Mouse (Mus musculus) cerebellum, adult 9-11 months (tissue): ENCODE measurements at regions not wholly inside any gene's neighbourhood (a gene's known extent, or its start where the extent isn't known, plus 50 kb on each side); places are given as distances from the start of the nearest gene placed in this dataset.
A peak's percentile ranks its signal among the peaks of the same experiment; 100 is the strongest.

Experiments used
- DNase-seq: peaks from one replicate; pipeline ENCODE4 v3.0.0; 2022

DNA sequence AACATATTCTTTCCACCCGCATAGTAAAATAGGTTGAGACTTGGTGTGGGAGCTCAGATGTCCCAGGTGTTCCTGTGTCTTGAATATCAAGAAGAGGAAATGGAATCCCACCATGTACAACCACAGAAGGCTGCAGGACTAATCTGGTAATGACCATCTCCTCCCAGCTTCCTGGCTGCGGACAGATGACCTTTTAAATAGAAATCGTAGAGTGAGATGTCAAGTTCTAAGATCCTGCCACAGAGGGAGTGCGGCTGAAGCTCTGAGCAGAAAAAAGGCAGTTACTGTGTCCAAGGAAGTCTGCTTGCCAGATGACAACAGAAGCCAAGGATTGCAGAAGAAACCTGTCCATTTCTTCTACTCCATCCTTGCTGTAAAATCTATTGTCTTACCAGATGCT lies 629.0 kb upstream of the Tmem132c start:
- DNase-seq, result no peak

DNA sequence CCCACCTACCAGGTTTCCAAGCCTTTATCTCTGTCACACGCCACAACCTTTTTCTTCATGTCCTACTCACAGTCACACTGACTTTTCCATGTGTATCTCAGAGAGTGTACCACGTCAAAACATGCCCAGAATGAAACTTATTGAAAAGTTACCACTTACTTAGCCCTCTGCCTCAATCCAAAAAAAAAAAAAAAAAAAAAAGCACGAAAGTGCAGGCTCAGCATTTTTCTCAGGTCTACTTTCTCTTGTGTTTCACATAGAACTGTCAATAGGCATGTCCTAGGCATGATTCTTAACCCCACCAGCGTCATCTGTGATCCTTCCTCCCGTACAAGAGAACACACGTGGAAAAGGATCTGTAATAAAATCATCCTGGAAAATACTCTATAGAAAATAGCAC lies 619.1 kb upstream of the Tmem132c start:
- DNase-seq, result no peak

DNA sequence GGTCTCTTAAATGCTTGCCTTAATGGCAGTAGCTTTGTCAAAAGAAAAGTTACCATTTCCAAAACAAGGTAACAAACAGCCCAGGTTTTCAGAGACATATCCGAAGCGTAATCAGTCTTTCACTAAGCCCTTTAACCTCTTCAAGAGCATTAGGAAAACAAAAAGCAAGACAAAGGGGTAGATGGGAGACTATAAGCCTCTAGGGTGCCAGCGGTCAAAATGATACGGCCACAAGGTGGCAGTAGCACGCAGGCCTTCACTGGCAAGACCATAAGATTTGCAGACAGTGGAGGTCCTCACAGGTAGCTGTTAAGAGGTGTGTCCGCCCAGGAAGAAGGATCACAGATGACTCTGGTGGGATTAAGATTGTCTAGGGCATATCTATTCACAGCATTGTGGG lies 618.4 kb upstream of the Tmem132c start:
- DNase-seq, result no peak

DNA sequence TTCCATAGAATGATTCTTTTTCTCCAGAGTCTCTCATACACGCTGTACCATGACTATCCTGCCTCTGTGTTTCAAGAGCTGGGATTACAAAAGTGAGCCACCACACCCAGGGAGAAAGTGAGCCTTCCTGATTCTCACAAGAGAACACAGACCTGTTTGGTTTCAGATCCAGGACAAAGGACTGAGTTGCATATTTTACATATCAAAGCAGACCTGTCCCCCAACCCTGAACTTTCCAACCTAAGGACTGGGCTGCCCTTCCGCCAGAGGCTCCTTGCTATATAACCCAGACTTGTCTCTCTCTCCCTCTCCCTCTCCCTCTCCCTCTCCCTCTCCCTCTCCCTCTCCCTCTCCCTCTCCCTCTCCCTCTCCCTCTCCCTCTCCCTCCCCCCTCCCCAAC lies 611.8 kb upstream of the Tmem132c start:
- no peak for DNase-seq

DNA sequence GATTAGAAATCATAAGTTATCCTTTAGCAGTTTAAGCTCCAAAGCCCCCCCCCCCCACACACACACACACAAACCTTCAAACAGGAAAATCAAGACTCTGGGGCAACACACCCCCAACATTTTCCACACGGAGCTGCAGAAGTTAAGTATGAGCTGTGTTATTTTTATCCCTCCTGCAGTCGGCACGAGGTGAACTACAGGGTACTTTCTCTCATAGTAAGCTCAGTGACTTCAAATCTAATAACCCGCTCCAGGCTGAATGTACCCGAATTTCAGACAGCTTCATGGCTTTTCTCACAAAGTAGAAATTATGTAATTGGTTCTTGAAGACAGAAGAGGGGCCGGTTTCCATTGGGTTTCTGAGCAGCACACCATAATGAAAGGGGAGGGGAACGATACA lies 591.2 kb upstream of the Tmem132c start:
- no peak for DNase-seq

DNA sequence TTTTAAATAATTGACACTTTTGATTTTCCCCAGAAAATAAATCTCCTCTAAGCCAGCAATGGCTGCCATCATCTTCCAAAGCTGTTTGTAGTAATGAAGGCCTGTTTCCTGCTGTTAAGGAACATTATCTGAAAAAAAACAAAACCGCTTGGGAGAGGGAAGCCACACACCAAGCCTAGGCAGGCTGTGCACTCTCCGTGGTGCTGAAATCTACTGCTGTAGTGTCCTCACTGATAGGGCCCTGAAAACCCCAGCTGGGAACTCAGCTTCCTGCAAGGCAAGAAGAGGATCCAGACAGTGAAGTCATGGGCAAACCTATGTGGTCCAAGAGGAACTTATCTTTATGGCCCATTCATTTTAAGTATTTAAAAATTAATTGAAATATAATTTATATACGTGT lies 590.2 kb upstream of the Tmem132c start:
- DNase-seq, result no peak

DNA sequence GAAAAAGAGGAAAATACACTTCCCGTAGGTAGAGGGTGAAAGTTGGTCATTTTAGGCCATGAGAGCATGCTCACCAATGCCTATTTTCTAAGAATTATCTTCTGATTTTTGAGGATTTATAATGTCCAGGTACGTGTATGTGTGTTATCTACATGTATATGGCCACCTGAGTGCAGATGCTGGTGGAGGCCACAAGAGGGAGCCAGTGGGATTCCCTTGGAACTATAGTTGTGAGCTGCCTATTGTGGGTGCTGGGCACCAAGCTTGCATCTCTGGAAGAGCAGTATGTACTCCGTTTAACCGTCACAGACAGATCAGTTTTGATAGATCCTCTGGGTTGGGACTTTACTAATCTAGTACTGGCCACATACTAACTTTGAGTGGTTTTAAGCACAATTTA lies 579.0 kb upstream of the Tmem132c start:
- no peak for DNase-seq

DNA sequence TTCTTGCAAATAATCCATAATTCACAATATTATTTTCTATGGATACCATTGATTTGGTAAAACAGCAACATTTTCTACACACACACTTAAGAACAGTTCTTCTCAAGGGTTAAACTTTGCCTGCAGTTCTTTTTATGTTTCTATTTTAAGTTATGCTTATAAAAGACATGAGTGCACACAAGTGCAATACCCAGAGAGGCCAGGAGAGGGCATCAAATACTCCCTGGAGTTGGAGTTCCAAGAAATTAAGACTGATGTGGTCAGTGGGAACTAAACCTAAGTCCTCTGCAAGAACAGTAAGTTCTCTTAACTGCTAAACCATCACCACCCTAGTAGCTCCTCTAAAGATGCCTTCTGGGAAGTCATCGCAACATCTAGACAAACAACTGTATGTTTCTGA lies 570.5 kb upstream of the Tmem132c start:
- DNase-seq, result peak; percentile 1

DNA sequence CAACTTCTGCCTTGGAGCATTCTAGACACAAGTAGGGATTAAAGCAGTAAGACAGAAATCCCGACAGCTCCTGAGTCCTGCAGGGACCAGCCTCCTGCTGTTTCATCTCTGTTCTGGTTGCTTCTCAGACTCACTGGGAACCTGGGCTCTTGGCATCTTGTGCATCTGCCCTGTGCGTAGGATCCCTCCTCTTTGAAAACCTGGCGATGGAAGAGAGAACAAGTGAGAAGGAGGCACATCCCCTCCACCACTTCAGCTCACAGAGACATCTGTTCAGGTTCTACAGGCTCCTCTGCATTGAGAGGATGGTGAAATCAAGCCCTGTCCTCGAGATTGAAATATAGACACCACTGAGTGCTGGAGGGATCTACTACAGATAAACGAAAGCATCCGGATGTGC lies 561.3 kb upstream of the Tmem132c start:
- no peak for DNase-seq

DNA sequence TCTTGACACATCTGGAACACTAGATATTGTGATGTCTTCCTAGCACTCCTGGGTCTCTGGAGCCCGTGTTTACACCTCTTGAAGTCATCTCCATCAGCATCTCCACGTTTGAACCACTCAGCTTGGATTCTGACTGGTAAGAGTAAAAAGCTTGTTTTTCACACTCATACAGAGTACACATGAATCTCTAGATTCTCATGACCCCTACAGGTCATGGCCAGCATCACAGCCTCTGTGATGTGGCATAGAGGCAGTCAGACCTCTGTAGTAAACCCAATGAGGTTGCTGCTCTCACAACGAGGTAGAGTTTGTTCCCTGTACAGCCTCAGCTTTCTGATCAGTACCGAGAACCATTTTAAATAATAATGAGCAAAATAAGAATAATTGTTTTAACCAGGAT lies 542.3 kb upstream of the Tmem132c start:
- no peak for DNase-seq

DNA sequence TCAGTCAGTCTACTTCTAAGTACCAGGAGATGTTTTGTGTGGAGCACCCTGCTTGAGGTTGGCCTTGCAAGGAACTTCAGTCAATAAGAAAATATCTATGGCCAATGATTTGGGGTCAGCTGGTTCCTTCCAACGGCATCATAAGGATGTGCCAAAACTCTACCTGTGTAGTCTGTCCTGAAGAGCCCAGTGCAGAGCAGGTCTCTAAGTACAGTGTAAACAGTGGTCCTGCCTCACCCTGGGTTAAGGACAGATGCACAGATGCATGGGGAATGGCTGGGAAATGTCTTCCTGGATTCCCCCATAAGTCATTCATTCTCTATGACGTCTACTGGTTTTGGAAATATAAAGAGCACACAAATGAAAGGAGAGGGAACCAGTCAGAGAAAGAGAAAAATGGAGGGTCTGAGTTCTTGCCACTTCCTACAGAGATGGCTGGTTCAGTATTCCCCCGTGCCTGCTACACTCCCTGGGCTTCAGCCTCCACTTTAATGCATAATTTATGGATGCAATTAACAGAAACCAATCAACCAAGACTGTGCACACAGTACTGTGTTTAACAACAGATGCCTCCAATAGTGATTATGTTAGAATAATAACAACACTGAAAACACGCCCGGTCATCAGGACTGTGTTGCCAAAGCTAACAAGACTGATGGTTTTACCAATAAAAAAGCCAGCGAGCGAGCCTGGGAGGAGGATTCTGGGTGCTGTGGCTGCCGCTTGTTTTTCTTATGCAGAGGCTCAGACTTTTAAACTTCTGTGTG lies 537.9 kb upstream of the Tmem132c start:
- no peak for DNase-seq

DNA sequence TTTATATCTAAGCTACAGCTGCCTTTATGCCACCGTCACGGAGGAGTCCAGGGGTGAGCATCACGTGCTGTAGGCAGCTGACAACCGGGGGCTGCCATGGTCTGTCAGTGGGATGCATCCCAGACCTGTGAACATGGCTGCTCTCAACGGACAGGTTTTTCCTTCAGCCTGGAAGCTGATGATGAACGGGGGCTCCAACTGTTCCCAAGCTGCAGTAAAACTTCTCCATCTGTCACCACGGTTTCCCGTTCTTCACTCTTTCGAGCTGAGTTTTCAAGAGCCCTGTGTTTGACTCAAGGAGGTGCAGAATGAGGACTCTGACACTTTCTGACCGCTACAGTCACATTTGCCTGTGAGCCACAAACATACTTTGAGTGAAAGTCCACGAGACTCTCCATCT lies 535.7 kb upstream of the Tmem132c start:
- no peak for DNase-seq

DNA sequence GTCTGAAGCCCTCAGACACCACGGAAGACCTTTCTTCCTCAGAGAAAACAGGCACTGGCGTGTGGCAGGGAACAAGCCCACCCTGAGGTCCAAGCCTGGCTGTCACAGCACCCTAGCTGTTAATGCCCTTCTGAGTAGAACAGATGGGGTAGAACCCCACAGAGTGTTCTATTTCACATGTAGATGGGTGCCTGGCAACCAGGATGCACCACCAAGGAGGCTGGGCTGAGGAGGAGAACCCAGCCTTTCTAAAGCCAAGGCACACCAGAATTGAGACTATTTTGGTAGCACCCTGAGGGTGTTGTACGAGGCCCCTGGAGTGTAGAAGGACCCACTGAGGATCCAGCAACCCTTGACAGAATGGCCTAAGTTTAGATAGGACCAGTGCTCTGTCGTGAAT lies 534.9 kb upstream of the Tmem132c start:
- no peak for DNase-seq

DNA sequence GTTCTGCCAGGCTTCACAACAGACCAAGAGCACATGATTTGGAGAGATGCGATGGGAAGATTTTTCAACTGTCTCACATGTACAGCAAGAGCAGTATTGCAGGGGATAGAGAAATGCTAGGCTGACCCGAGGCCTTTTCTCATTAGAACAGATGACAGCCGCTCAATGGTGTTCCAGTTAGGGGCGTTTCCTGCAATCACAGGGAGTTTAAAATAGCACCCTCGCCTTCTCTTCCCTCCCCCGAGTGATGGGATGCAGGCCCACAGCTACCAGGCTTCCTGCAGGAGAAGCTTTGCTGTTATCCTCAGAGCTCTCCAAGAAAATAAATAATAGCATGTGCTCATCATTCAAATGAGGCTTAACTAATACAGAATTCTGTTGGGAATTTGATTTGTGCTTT lies 526.9 kb upstream of the Tmem132c start:
- DNase-seq, result no peak

DNA sequence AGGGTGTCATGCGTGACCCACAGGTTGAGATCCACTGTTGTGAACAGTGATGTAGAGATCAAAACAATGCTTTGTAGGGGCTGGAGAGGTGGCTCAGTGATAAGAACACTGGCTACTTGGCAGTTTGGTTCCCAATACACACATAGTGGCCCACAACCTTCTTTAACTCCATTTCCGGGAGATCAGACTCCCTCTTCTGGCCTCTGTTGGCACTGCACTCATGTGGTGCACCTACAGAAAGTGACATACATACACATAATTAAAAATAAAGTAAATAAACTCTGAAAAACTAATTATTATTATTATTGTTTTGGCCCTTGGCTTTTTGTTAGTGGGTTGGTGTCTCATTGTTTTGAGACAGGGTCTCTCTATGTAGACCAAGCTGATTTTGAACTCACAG lies 523.2 kb upstream of the Tmem132c start:
- no peak for DNase-seq

DNA sequence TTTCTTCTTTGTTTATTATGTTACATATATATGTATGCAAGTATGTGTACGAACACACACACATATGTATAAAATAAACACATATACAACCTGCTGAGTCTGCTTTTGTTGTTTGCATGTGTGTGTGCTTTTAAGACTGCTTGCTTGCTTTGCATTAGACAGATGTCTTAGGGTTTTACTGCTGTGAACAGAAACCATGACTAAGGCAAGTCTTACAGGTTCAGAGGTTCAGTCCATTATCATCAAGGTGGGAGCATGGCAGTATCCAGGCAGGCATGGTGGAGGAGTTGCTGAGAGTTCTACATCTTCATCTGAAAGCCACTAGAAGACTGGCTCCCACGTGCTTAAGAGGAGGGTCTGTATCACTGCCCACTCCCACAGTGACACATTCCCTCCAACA lies 520.3 kb upstream of the Tmem132c start:
- DNase-seq, result no peak

DNA sequence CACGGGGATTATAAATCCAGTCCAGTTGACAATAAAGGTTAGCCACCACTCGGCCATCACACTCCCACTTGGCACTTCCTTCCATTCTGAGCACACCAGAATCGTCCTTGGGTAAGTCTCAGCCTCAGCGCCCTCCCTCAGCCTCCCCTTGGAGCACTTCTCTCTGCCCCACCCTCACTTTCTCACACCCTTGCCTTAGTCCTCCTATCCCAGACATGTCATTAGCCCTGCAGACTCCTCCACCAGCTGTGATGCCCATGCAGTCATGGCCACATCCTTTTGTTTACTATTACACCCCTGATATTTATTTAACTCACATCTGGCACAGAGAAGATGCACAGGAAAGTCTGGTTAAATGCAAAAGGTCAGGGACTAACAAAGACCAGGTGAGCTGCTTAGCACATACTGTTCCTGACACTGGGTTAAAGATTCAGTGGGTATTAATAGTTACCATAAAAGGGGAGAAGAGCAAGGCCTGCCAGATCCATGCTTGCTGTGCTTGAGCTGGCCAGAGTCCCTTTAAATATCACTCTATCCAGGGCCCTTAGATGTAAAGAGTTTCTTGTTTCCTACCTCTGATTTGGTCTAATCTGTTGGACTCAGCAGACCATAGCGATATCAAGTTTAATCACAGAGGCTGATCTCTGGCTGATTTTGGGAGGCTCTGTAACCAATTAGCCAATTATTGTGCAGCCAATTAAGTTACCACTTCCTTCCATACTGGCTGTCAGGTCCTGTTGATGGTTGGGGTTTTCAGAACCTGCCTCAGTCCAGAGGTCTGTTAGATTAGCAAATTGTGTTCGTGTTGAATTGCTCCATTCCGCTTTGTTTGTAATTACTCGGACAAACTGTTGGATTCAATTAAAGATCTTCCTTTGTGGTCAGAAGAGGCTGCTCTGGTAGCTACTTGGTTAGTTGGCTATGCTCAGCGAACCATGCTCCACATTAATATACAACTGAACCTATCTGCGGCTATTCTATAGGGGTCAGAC lies 518.0 kb upstream of the Tmem132c start:
- no peak for DNase-seq

DNA sequence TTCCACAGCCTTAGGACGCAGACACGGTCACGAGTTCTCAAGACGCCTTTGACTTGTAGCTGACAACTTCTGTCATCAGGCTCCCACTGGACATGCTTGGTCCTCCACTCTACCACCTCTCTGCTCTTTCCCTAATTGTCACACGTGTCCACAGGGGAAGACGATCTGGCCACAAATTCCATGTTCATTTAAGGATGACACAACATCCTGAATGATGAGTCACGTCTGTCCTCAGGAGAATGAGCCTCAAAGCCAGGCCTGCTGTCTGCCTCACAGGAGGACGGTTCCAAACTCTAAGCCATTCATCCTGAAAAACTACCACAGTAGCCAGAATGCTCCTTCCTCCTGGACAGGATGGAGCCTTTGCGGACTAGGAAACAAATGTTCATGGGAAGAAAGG lies 517.3 kb upstream of the Tmem132c start:
- DNase-seq, result no peak

DNA sequence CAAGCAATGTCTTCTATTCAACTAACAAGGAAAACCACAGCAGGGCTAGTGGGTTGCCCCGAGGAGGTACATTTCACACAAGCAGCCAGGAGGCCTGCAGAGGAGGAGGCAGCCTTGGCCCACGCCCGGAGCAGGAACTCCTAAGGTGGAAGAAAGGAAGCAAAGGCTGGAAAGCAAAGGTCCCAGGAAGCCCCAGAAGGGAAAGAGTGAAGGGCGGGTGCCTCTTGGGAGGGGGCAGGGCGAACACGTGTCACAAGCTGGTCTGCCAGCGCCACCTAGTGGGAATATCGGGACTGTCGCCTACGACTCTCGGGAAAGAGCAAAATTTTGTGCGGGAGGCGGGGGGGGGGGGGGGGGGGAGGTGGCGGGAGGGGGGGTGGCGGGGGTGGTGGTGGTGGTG lies 508.1 kb upstream of the Tmem132c start:
- DNase-seq, result peak; percentile 14

DNA sequence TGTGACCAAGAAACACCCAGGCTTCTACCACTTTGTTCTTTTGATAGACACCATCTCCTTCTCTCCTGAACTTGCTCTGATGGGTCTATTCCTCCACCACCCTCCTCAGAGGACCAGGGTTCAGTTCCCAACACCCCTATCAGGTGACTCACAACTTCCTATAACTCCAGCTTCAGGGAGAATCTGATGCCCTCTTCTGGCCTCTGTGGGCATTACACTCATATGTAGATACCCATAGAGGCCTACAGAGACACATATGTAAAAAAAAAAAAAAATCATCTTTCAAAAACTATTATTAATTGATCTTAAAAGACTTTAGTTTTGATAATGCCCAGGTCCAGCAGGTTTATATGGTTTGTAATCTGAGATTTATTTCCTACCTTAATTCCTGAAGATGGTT lies 505.9 kb upstream of the Tmem132c start:
- DNase-seq, result no peak

DNA sequence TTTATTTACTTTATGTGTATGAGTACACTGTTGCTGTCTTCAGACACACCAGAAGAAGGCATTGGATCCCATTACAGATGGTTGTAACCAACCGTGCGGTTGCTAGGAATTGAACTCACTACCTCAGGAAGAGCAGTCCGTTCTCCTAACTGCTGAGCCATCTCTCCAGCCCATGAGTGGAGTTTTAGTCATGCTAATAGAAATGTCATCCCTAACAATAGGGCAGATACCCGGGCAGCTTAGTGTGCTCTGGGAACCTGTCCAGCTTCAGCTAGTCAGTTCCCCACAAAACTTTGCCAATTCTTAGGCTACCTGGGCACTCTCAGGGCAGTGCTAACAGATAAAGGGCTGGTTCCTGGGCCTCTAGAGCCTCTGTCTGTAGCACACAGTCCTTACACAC lies 503.9 kb upstream of the Tmem132c start:
- DNase-seq, result no peak

DNA sequence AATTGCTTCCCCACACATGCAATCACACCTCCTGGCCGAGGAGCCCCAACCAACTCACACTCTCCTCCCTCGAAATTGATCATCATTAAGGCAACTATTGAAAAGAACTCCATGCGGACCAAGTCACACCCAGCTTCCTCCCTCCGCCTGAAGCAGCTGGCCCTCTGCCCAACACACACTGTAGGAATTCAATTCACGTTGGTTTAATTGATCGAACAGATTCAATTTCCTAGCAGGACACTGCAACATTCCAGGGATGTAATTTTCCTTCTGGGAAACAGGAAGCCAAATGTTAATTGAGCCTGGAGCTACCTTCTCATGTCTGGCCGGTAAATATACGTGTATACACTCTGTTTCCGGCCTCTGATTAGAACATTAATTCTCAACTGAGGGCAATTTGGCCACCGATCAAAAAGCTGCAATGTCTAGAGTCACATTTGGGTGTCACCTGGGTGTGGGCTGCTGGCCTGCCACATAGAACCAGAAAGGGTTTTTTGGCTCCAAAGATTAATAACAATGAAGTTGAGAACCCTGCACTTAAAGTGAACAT lies 500.7 kb upstream of the Tmem132c start:
- no peak for DNase-seq

DNA sequence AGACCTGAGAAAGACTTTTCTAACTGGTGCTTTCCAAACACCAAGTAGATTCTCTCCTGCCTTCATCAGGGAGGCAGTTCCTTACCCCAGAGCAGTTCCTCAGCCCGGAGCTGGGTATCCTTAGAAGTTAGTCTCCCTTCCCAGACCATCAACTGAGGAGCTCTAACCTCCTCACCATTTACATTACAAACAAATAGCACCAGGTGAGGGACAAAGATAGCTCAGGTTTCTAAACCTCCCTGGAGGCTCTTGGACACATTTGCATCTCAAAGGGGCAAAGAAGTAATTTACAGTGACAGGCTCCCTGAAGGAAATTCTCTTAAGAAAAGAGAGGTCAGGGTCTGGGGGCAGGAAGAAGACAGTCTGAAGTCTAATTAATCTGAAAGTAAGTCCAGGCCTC lies 486.5 kb upstream of the Tmem132c start:
- no peak for DNase-seq
